Mouse (Mus musculus) hindbrain, embryonic 12.5 days (tissue): ENCODE results near the gene Oscp1. TPM values are rescaled to one million over a fixed set of nuclear protein-coding genes. Genes with fewer than 3 reads are reported as not detected.

Experiments
- ATAC-seq: fragments of 200-750 bp; cut with Nextera tagmentation; 2 replicates; pipeline ENCODE4 v1.8.0; 2017; ENCODE audit warnings: moderate TSS enrichment; ENCODE audit not compliant: low FRiP score
- H3K27ac ChIP-seq: fragments of 300-500 bp; sonication (generic); 2 replicates; pipeline ENCODE4 v1.5.1; 2016; ENCODE audit warnings: mild to moderate bottlenecking
- H3K27me3 ChIP-seq: fragments of 300-500 bp; sonication (generic); 2 replicates; pipeline ENCODE4 v1.6.1; 2016; ENCODE audit warnings: mild to moderate bottlenecking
- H3K36me3 ChIP-seq: fragments of 300-500 bp; sonication (generic); 2 replicates; pipeline ENCODE4 v1.6.1; 2016; ENCODE audit warnings: mild to moderate bottlenecking
- H3K4me1 ChIP-seq: fragments of 300-500 bp; sonication (generic); 2 replicates; pipeline ENCODE4 v1.6.1; 2016
- H3K4me2 ChIP-seq: fragments of 300-500 bp; sonication (generic); replicated peaks from 2 replicates; pipeline ENCODE4 v1.6.1; 2016; ENCODE audit warnings: mild to moderate bottlenecking
- H3K4me3 ChIP-seq: fragments of 300-500 bp; sonication (generic); 2 replicates; pipeline ENCODE4 v1.5.1; 2016; ENCODE audit warnings: mild to moderate bottlenecking
- H3K9ac ChIP-seq: fragments of 300-500 bp; sonication (generic); 2 replicates; pipeline ENCODE4 v1.6.1; 2016; ENCODE audit warnings: mild to moderate bottlenecking, moderate library complexity
- H3K9me3 ChIP-seq: fragments of 300-500 bp; sonication (generic); replicated peaks from 2 replicates; pipeline ENCODE4 v1.6.1; 2016; ENCODE audit warnings: mild to moderate bottlenecking
- WGBS: fragments of 180-500 bp; shearing (Covaris S2); methylation state at CpG from one replicate; pipeline ENCODE4 v1.1.7; 2016; 5-methylcytosine and 5-hydroxymethylcytosine counted together
- polyA plus RNA-seq: library from polyadenylated mRNA; unstranded; fragments of >200 nt; fragmentation: Nextera tagmentation; extraction: Ambion mirVana; gene quantifications from 2 replicates; pipeline ENCODE4 v1.2.1, GENCODE M21; 2016

Gene Oscp1
- 23.5 and 25.0 TPM in 2 replicates for polyA plus RNA-seq

- Histone ChIP-seq H3K27me3 (no peaks in the 10 kb centered on the region), H3K27ac (no peak within 1 kb of the TSS), H3K36me3 (peaks cover 31% of the 10 kb centered on the region), H3K4me2 (peak within 1 kb of the TSS; percentile 60), H3K4me1 (peaks cover 20% of the 10 kb centered on the region), H3K9ac (peak within 1 kb of the TSS; percentile 79), H3K9me3 (no peaks in the 10 kb centered on the region), H3K4me3 (peak within 1 kb of the TSS; percentile 59)
- peak; percentile 98 for ATAC-seq
- under 1% methylated on average over 57 of the region's 57 CpGs for WGBS
Observed at GRCm38 (mm10) chr4:126058134-126058996, at the start of gene Oscp1. Gene Oscp1, plus strand, starts transcription at chr4:126058565.

DNA sequence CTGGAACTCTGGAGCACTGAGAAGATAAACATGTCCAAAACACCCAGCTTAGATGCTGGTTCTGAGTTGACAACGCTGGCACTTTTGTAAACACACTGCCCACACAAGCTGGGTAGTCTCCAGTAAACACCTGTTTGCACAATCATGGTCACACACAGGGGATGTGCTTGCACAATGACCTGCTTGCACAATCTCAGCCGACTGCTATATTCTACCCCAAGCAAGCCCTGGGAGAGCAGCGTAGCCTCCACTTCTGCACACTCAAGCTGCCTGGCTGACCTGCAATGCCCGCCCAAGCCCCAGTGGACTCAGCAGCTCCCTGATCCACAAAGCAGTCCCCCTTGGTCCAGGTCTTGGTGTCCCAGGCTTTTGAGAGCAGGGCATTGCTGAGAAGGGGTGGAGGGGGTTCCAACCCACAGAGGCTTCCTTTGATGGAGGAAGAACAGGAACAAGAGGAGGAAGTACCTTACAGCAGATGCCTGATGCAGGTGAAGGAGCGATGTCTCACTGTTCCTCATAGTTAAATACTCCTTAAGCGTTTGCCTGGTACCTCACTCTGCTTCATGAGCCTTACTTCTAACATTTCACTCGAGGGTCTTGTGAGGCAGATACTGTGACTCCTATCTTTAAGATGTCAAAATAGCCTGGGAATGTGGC lies 40.6 kb upstream of the Oscp1 start:
- Histone ChIP-seq H3K4me2 (no peak overlapping the region), H3K4me3 (no peak overlapping the region), H3K36me3 (no peaks in the 10 kb centered on the region), H3K27ac (no peak overlapping the region), H3K9me3 (no peaks in the 10 kb centered on the region), H3K27me3 (no peaks in the 10 kb centered on the region), H3K4me1 (no peaks in the 10 kb centered on the region), H3K9ac (no peak overlapping the region)
- no peak for ATAC-seq
- 88% methylated on average over 7 of the region's 7 CpGs for WGBS

DNA sequence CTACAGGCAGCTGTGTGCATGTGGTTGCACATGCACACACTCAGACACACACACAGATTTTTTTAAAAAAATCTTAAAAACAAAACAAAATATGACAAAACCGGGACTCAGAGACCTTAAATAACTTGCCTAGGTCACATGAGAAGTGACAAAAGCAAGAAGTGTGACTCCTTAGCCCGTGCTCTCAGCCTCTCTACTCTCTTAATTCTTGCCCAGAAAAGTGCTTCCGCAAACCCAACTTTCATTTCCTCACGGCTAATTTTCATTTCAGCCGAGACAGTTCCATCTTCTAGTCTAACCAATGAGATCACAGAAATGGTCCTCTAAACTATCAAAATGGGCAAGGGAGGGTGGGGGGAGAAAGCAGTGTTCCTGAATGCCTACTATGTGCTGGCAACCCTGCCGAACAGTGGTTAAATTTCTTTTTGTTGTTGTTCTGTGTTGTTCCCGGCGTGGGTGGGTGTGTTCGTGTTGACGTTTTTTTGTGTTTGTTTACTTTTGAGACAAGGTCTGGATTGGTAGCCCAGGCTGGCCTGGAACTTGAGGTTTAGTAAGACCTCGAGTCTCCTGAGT lies 39.3 kb upstream of the Oscp1 start:
- no peaks in the 10 kb centered on the region for H3K4me1 ChIP-seq
- no peaks in the 10 kb centered on the region for H3K9me3 ChIP-seq
- H3K27me3 ChIP-seq = no peaks in the 10 kb centered on the region
- H3K9ac ChIP-seq = no peak overlapping the region
- H3K4me3 ChIP-seq = no peak overlapping the region
- no peak overlapping the region for H3K4me2 ChIP-seq
- no peak for ATAC-seq
- no peak overlapping the region for H3K27ac ChIP-seq
- WGBS = 78% methylated on average over 11 of the region's 11 CpGs
- H3K36me3 ChIP-seq = no peaks in the 10 kb centered on the region

DNA sequence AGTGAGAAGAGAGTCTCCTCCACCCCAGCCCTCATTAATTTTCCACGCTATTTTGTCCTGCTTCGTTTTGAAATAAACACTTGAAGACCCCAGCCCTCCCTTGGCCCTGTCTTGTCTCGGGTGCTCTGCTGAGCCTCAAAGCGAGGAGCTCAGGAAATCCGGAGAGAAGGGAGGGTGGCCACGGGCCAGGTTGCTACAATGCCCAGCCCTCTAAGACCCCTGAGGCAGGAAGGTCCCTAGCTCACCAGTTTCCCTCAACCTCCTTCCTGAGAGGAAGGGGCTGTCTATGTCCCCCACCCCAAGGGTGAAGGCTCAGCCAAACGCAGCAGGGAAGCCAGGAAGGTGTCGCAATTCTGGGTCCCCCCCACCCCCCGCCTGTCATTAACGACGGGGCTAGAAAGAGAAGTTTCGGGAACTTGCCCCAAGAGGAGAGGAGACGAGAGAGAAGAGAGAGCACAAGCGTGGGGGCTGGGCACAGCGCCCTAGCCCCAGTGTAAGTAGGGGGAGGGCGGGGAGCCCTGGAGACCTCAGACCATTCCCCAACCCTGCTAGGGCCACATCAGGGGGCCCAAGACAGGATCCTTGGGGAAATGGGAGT lies 34.0 kb upstream of the Oscp1 start, which contains the start of gene Csf3r:
TSS of gene Csf3r (plus strand) at position 248 of the 598 bp plus-strand sequence.
- ATAC-seq = no peak
- no peak within 1 kb of the TSS for H3K27ac ChIP-seq
- H3K9me3 ChIP-seq = no peaks in the 10 kb centered on the region
- no peaks in the 10 kb centered on the region for H3K4me1 ChIP-seq
- no peak within 1 kb of the TSS for H3K4me3 ChIP-seq
- no peaks in the 10 kb centered on the region for H3K36me3 ChIP-seq
- no peak within 1 kb of the TSS for H3K9ac ChIP-seq
- no peak within 1 kb of the TSS for H3K4me2 ChIP-seq
- 0 out of 2 replicates have a peak, but pooled peaks cover 3% of the 10 kb centered on the region for H3K27me3 ChIP-seq
- WGBS = 56% methylated on average over 16 of the region's 16 CpGs

DNA sequence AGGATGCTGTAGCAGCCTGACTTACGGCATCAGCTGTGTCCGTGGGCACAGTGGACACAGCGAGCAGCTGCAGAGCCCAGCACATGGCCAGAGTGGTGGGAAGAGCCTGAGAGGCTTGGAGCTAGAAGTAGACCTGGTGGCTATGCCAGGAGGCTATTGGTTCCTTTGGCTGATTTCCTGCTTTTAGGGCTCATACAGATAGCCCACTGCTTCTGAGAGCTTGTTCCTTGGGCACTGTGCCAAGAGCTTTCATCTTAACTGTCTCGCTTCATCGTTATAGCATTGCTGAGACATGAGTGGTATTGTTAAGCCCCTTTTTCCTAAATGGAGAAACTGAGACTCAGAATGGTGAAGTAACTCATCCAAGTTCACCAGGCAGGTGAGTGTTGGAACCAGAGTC lies 32.6 kb upstream of the Oscp1 start:
- Histone ChIP-seq H3K27me3 (0 out of 2 replicates have a peak, but pooled peaks cover 3% of the 10 kb centered on the region), H3K4me1 (no peaks in the 10 kb centered on the region), H3K4me2 (no peak overlapping the region), H3K9ac (no peak overlapping the region), H3K4me3 (no peak overlapping the region), H3K9me3 (no peaks in the 10 kb centered on the region), H3K27ac (no peak overlapping the region), H3K36me3 (no peaks in the 10 kb centered on the region)
- 95% methylated on average over 5 of the region's 5 CpGs for WGBS
- ATAC-seq = no peak

- H3K9ac ChIP-seq = no peak overlapping the region
- 96% methylated on average over 3 of the region's 3 CpGs for WGBS
- ATAC-seq = no peak
- no peaks in the 10 kb centered on the region for H3K9me3 ChIP-seq
- H3K27me3 ChIP-seq = 0 out of 2 replicates have a peak, but pooled peaks cover 3% of the 10 kb centered on the region
- no peaks in the 10 kb centered on the region for H3K36me3 ChIP-seq
- H3K27ac ChIP-seq = no peak overlapping the region
- no peak overlapping the region for H3K4me2 ChIP-seq
- H3K4me1 ChIP-seq = no peaks in the 10 kb centered on the region
- H3K4me3 ChIP-seq = no peak overlapping the region
Observed at GRCm38 (mm10) chr4:126027980-126028379, 30.4 kb upstream of the Oscp1 start.

- Histone ChIP-seq H3K4me1 (no peaks in the 10 kb centered on the region), H3K4me3 (no peak overlapping the region), H3K27me3 (0 out of 2 replicates have a peak, but pooled peaks cover 3% of the 10 kb centered on the region), H3K36me3 (no peaks in the 10 kb centered on the region), H3K27ac (no peak overlapping the region), H3K4me2 (no peak overlapping the region), H3K9me3 (no peaks in the 10 kb centered on the region), H3K9ac (no peak overlapping the region)
- WGBS = 68% methylated on average over 3 of the region's 3 CpGs
- ATAC-seq = no peak
Observed at GRCm38 (mm10) chr4:126029042-126029441, 29.3 kb upstream of the Oscp1 start.

GRCm38 (mm10) chr4:126030705-126031104 lies 27.7 kb upstream of the Oscp1 start:
- no peak overlapping the region for H3K4me2 ChIP-seq
- no peaks in the 10 kb centered on the region for H3K4me1 ChIP-seq
- H3K27ac ChIP-seq = no peak overlapping the region
- no peaks in the 10 kb centered on the region for H3K9me3 ChIP-seq
- no peak overlapping the region for H3K9ac ChIP-seq
- ATAC-seq = no peak
- H3K27me3 ChIP-seq = no peaks in the 10 kb centered on the region
- H3K4me3 ChIP-seq = no peak overlapping the region
- no peaks in the 10 kb centered on the region for H3K36me3 ChIP-seq
- WGBS = 78% methylated on average over 5 of the region's 5 CpGs

DNA sequence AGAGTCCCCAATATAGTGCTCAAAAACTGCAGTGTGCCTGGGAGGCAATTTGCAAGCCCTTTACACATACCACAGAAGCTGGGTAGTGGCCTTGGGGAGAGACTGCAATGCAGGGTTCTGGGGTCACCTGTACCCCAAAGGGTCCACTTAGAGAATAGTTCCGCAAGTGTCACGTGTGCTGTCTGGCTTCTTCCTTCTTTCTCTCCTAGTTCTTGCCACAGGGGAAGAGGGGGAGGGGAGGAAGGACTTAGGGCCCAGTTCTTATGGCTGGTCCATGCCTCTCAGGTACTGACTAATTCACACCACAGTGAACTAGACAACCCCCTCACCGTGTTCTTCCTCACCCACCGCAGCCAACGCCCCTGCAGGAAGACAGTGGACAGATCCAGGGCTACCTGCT lies 23.0 kb upstream of the Oscp1 start:
- H3K4me3 ChIP-seq = no peak overlapping the region
- H3K27me3 ChIP-seq = no peaks in the 10 kb centered on the region
- no peaks in the 10 kb centered on the region for H3K36me3 ChIP-seq
- no peak overlapping the region for H3K9ac ChIP-seq
- no peaks in the 10 kb centered on the region for H3K4me1 ChIP-seq
- ATAC-seq = no peak
- no peak overlapping the region for H3K4me2 ChIP-seq
- no peak overlapping the region for H3K27ac ChIP-seq
- no peaks in the 10 kb centered on the region for H3K9me3 ChIP-seq
- WGBS = 85% methylated on average over 5 of the region's 5 CpGs

DNA sequence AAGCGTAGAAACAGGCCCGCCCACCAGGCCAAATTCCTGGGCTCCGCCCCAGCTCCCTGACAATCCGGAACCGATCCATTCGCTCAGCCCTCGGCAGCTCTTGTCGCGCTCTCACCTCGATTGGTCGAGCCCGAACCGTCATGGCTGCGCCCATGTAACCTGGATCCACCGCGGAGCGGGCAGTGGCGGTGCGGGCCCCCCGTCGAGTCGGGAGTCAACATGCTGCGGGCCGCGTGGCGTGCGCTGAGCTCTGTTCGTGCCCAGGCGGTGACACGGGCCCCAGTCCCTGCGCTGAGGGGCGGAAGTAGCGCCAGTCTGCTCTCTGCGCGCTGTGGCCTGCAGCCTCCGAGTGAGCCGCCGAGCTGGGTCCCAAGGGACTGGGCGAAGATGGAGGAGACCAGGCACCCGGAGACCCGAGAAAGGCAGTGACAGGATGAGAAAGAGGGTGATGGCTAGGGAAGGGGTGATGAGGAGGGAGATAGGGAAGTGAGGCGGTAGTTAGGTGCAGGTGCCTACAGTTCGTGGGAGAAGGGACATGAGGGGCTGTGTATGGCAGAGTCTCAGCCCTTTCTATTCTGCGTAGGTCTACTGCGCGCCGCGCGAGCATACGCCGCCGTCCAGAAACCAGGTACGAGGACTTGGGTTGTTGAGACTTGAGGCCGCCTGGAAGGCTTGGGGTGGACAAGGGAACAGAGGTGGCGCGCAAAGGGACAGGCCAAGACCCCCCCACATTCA lies 11.3 kb upstream of the Oscp1 start, which contains the start of gene Mrps15:
TSS of gene Mrps15 (plus strand) at position 75 of the 735 bp plus-strand sequence.
- H3K27ac ChIP-seq = peak within 1 kb of the TSS; percentile 83
- no peaks in the 10 kb centered on the region for H3K27me3 ChIP-seq
- peak within 1 kb of the TSS; percentile 78 for H3K9ac ChIP-seq
- WGBS = under 1% methylated on average over 56 of the region's 56 CpGs
- no peaks in the 10 kb centered on the region for H3K9me3 ChIP-seq
- H3K4me2 ChIP-seq = peak within 1 kb of the TSS; percentile 91
- H3K4me3 ChIP-seq = peak within 1 kb of the TSS; percentile 78
- H3K36me3 ChIP-seq = peaks cover 24% of the 10 kb centered on the region
- peak; percentile 94 for ATAC-seq
- peaks cover 11% of the 10 kb centered on the region for H3K4me1 ChIP-seq

GRCm38 (mm10) chr4:126051617-126052016 lies 6.7 kb upstream of the Oscp1 start:
- H3K36me3 ChIP-seq = peaks cover 62% of the 10 kb centered on the region
- H3K27me3 ChIP-seq = no peaks in the 10 kb centered on the region
- 87% methylated on average over 7 of the region's 7 CpGs for WGBS
- H3K4me1 ChIP-seq = peaks cover 11% of the 10 kb centered on the region
- H3K9ac ChIP-seq = no peak overlapping the region
- no peak for ATAC-seq
- no peak overlapping the region for H3K4me2 ChIP-seq
- H3K9me3 ChIP-seq = no peaks in the 10 kb centered on the region
- no peak overlapping the region for H3K27ac ChIP-seq
- H3K4me3 ChIP-seq = no peak overlapping the region
